Mouse (Mus musculus) embryonic facial prominence, embryonic 13.5 days (tissue): ENCODE results near the gene Vgll4. TPM values are rescaled to one million over a fixed set of nuclear protein-coding genes. Genes with fewer than 3 reads are reported as not detected.

Experiments
- ATAC-seq: fragments of 200-750 bp; cut with Nextera tagmentation; 2 replicates; pipeline ENCODE4 v1.8.0; 2017; ENCODE audit warnings: low read depth; ENCODE audit not compliant: insufficient number of reproducible peaks, insufficient read depth, low FRiP score, low TSS enrichment
- H3K27ac ChIP-seq: fragments of 300-500 bp; sonication (generic); 2 replicates; pipeline ENCODE4 v1.5.1; 2015; ENCODE audit warnings: moderate library complexity, mild to moderate bottlenecking, inconsistent platforms
- H3K27me3 ChIP-seq: fragments of 300-500 bp; sonication (generic); 2 replicates; pipeline ENCODE4 v1.6.1; 2015; ENCODE audit warnings: mild to moderate bottlenecking, inconsistent platforms
- H3K36me3 ChIP-seq: fragments of 300-500 bp; sonication (generic); 2 replicates; pipeline ENCODE4 v1.6.1; 2015; ENCODE audit warnings: mild to moderate bottlenecking, inconsistent platforms
- H3K4me1 ChIP-seq: fragments of 300-500 bp; sonication (generic); 2 replicates; pipeline ENCODE4 v1.6.1; 2015; ENCODE audit warnings: inconsistent platforms
- H3K4me2 ChIP-seq: fragments of 300-500 bp; sonication (generic); 2 replicates; pipeline ENCODE4 v1.6.1; 2015; ENCODE audit warnings: moderate library complexity, mild to moderate bottlenecking, inconsistent platforms
- H3K4me3 ChIP-seq: fragments of 300-500 bp; sonication (generic); 2 replicates; pipeline ENCODE4 v1.5.1; 2015; ENCODE audit warnings: mild to moderate bottlenecking, inconsistent platforms
- H3K9ac ChIP-seq: fragments of 300-500 bp; sonication (generic); 2 replicates; pipeline ENCODE4 v1.6.1; 2015; ENCODE audit warnings: mild to moderate bottlenecking, inconsistent platforms
- H3K9me3 ChIP-seq: fragments of 300-500 bp; sonication (generic); 2 replicates; pipeline ENCODE4 v1.6.1; 2016; ENCODE audit warnings: inconsistent platforms
- WGBS: fragments of 180-500 bp; shearing (Covaris S2); methylation state at CpG from one replicate; pipeline ENCODE4 v1.1.7; 2015; ENCODE audit warnings: mixed read lengths; 5-methylcytosine and 5-hydroxymethylcytosine counted together
- polyA plus RNA-seq: library from polyadenylated mRNA; unstranded; fragments of >200 nt; fragmentation: Nextera tagmentation; extraction: Ambion mirVana; gene quantifications from 2 replicates; pipeline ENCODE4 v1.2.1, GENCODE M21; 2015

Vgll4 gene
- polyA plus RNA-seq, 1 experiment from 2014 or later, result 148 TPM

GRCm38 (mm10) chr6:114812322-114812721 is 157.5 kb downstream of the Vgll4 start:
- no peak for ATAC-seq
- peaks cover 23% of the 10 kb centered on the region for H3K4me1 ChIP-seq
- no peaks in the 10 kb centered on the region for H3K27me3 ChIP-seq
- no peaks in the 10 kb centered on the region for H3K36me3 ChIP-seq
- no peak overlapping the region for H3K4me2 ChIP-seq
- WGBS, result 82% methylated on average over 5 of the region's 5 CpGs
- H3K9ac ChIP-seq, result no peak overlapping the region
- no peak overlapping the region for H3K27ac ChIP-seq
- no peaks in the 10 kb centered on the region for H3K9me3 ChIP-seq
- no peak overlapping the region for H3K4me3 ChIP-seq

Other genes with a start within 250 kb of the Vgll4 start
- 63.1 and 66.2 TPM in 2 replicates for gene Tamm41, start 67.9 kb upstream of the Vgll4 start, polyA plus RNA-seq
- gene Syn2, start 164.9 kb upstream of the Vgll4 start, polyA plus RNA-seq, result 1.0 and 1.3 TPM in 2 replicates